9 mouse cellular contexts compared by ENCODE assay signal in genomic region chr11:103639407-103639946, GRCm38 (mm10). TPM values are rescaled to one million over a fixed set of nuclear protein-coding genes. Genes with fewer than 3 reads are reported as not detected.
DNase-seq lines count a peak whose midpoint lies in the region; ATAC-seq lines count a peak whose summit lies in the region.
"Had no signal": no experiment of that assay in that cellular context is flagged by ENCODE, and none has a peak within 500 bp of the region (broad histone marks: within the 10 kb centered on the region; RNA-seq: fewer than 3 reads in every experiment).

No protein-coding gene starts in this region.

- H3K27me3 ChIP-seq in forebrain, embryonic 11.5 days (ENCODE audit: control insufficient read depth, insufficient read depth, low read length) = peaks cover 6% of the 10 kb centered on the region; the same call in 1 of the 2 replicates
- H3K27me3 ChIP-seq in forebrain, embryonic 16.5 days (replicated peaks; ENCODE audit: control insufficient read depth, insufficient read depth, low read length) = peaks cover 20% of the 10 kb centered on the region; the same call in 1 of the 2 replicates
- H3K27me3 ChIP-seq in embryonic facial prominence, embryonic 10.5 days (replicated peaks; ENCODE audit: low read depth, poor library complexity, severe bottlenecking) = peaks cover 62% of the 10 kb centered on the region
- H3K27me3 ChIP-seq in hindbrain, embryonic 15.5 days = peaks cover 7% of the 10 kb centered on the region

- H3K4me1 ChIP-seq in forebrain, embryonic 11.5 days (replicated peaks; ENCODE audit: control insufficient read depth, insufficient read depth, low read length) = no peaks in the 10 kb centered on the region
- no peaks in the 10 kb centered on the region for H3K4me1 ChIP-seq in forebrain, embryonic 16.5 days (replicated peaks; ENCODE audit: control insufficient read depth, insufficient read depth, low read length)
- no peaks in the 10 kb centered on the region; the same call in 1 of the 2 replicates for H3K4me1 ChIP-seq in embryonic facial prominence, embryonic 10.5 days
- 0 out of 2 replicates have a peak, but pooled peaks cover 3% of the 10 kb centered on the region for H3K4me1 ChIP-seq in hindbrain, embryonic 15.5 days (replicated peaks)

- H3K36me3 ChIP-seq in forebrain, embryonic 11.5 days (ENCODE audit: control insufficient read depth, insufficient read depth, low read length) = no peaks in the 10 kb centered on the region
- no peaks in the 10 kb centered on the region for H3K36me3 ChIP-seq in forebrain, embryonic 16.5 days (ENCODE audit: control insufficient read depth, insufficient read depth)
- no peaks in the 10 kb centered on the region for H3K36me3 ChIP-seq in embryonic facial prominence, embryonic 10.5 days (replicated peaks)
- H3K36me3 ChIP-seq in hindbrain, embryonic 15.5 days = no peaks in the 10 kb centered on the region

- H3K4me2 ChIP-seq in forebrain, embryonic 11.5 days (ENCODE audit: low read depth, low read length, severe bottlenecking) = peak overlapping the region; percentile 16; the same call in 1 of the 2 replicates
- no peak overlapping the region for H3K4me2 ChIP-seq in forebrain, embryonic 16.5 days (ENCODE audit: low read length)
- peak overlapping the region; percentile 33; the same call in 1 of the 2 replicates for H3K4me2 ChIP-seq in hindbrain, embryonic 15.5 days

- H3K4me3 ChIP-seq in forebrain, embryonic 11.5 days (ENCODE audit: low read depth, low read length) = no peak overlapping the region
- H3K4me3 ChIP-seq in forebrain, embryonic 16.5 days (replicated peaks; ENCODE audit: low read length) = no peak overlapping the region
- 0 out of 2 replicates have a peak overlapping the region, but pooled peaks have one; percentile 11 for H3K4me3 ChIP-seq in embryonic facial prominence, embryonic 10.5 days
- no peak overlapping the region for H3K4me3 ChIP-seq in hindbrain, embryonic 15.5 days

- ATAC-seq in forebrain, embryonic 11.5 days (replicated peaks; ENCODE audit: low FRiP score) = no peak
- no peak for ATAC-seq in forebrain, embryonic 16.5 days
- no peak for ATAC-seq in hindbrain, embryonic 15.5 days (ENCODE audit: low FRiP score, low read depth)

- H3K27ac ChIP-seq in forebrain, embryonic 11.5 days (ENCODE audit: low read depth, low read length) = no peak overlapping the region
- H3K27ac ChIP-seq in forebrain, embryonic 16.5 days (ENCODE audit: low read length) = no peak overlapping the region
- H3K27ac ChIP-seq in embryonic facial prominence, embryonic 10.5 days (replicated peaks) = no peak overlapping the region
- no peak overlapping the region for H3K27ac ChIP-seq in hindbrain, embryonic 15.5 days (replicated peaks)

- DNase-seq in forebrain, embryonic 11.5 days (ENCODE audit: low spot score) = peak; percentile 80
- peak; percentile 86 for DNase-seq in 3T3-L1 (ENCODE audit: low read depth, low spot score)
- DNase-seq in adrenal gland, adult 8-10 months = peak; percentile 13
- DNase-seq in embryonic facial prominence, embryonic 10.5 days (ENCODE audit: low spot score) = peak; percentile 78
- DNase-seq in lung, postnatal 25 days (ENCODE audit: low spot score) = peak; percentile 18
- DNase-seq in right cerebral cortex, postnatal 4 days = peak; percentile 70

- H3K9me3 ChIP-seq in forebrain, embryonic 11.5 days (ENCODE audit: control insufficient read depth, low read length) = no peaks in the 10 kb centered on the region
- 0 out of 2 replicates have a peak, but pooled peaks cover under 1% of the 10 kb centered on the region for H3K9me3 ChIP-seq in forebrain, embryonic 16.5 days (ENCODE audit: control insufficient read depth, low read length)
- H3K9me3 ChIP-seq in embryonic facial prominence, embryonic 10.5 days = no peaks in the 10 kb centered on the region
- H3K9me3 ChIP-seq in hindbrain, embryonic 15.5 days = no peaks in the 10 kb centered on the region

- WGBS in forebrain, embryonic 11.5 days = 5% methylated on average over 10 of the region's 10 CpGs
- 2% methylated on average over 10 of the region's 10 CpGs for WGBS in forebrain, embryonic 16.5 days
- 5% methylated on average over 10 of the region's 10 CpGs for WGBS in embryonic facial prominence, embryonic 10.5 days
- 3% methylated on average over 10 of the region's 10 CpGs for WGBS in hindbrain, embryonic 15.5 days

- no peak overlapping the region for H3K9ac ChIP-seq in forebrain, embryonic 11.5 days (ENCODE audit: low read length)
- no peak overlapping the region for H3K9ac ChIP-seq in forebrain, embryonic 16.5 days (replicated peaks; ENCODE audit: low read depth, low read length)
- no peak overlapping the region for H3K9ac ChIP-seq in hindbrain, embryonic 15.5 days

RNA-seq across cellular contexts. Expression of gene Lyzl6, which starts 0.8 kb away (rescaled TPM):
- not detected in 2 replicates for polyA plus RNA-seq in forebrain, embryonic 11.5 days (2014; fragmentation: Nextera tagmentation; extraction: Ambion mirVana)
- not detected in 2 replicates for polyA plus RNA-seq in forebrain, embryonic 16.5 days (2015; fragmentation: Nextera tagmentation; extraction: Ambion mirVana)
- total RNA-seq in adrenal gland, adult 8-10 months (2022) = not detected
- not detected in 2 replicates for polyA plus RNA-seq in embryonic facial prominence, embryonic 10.5 days (2016; fragmentation: Nextera tagmentation; extraction: Ambion mirVana)
- not detected in 2 replicates for polyA plus RNA-seq in hindbrain, embryonic 15.5 days (2015; fragmentation: Nextera tagmentation; extraction: Ambion mirVana)
- polyA plus RNA-seq: lung, embryonic 16.5 days had no signal

RNA-seq across cellular contexts. Expression of gene Rprml, which starts 9.9 kb away (rescaled TPM):
- polyA plus RNA-seq in forebrain, embryonic 11.5 days (2014; fragmentation: Nextera tagmentation; extraction: Ambion mirVana) = not detected in 2 replicates
- 10.3 and 16.3 TPM in 2 replicates for polyA plus RNA-seq in forebrain, embryonic 16.5 days (2015; fragmentation: Nextera tagmentation; extraction: Ambion mirVana)
- under 1 TPM in 3 of 4 experiments, not detected in 1; 0.32 to 1.00 (median 0.37) TPM for total RNA-seq in adrenal gland, adult 8-10 months (2022)
- 0.15 and 0.39 TPM in 2 replicates for polyA plus RNA-seq in embryonic facial prominence, embryonic 10.5 days (2016; fragmentation: Nextera tagmentation; extraction: Ambion mirVana)
- polyA plus RNA-seq in hindbrain, embryonic 15.5 days (2015; fragmentation: Nextera tagmentation; extraction: Ambion mirVana) = 1.8 and 2.2 TPM in 2 replicates
- polyA plus RNA-seq: lung, embryonic 16.5 days had no signal

RNA-seq across cellular contexts. Expression of gene Gm884, which starts 18.5 kb away (rescaled TPM):
- not detected in 2 replicates for polyA plus RNA-seq in forebrain, embryonic 11.5 days (2014; fragmentation: Nextera tagmentation; extraction: Ambion mirVana)
- not detected in 2 replicates for polyA plus RNA-seq in forebrain, embryonic 16.5 days (2015; fragmentation: Nextera tagmentation; extraction: Ambion mirVana)
- not detected for total RNA-seq in adrenal gland, adult 8-10 months (2022)
- polyA plus RNA-seq in embryonic facial prominence, embryonic 10.5 days (2016; fragmentation: Nextera tagmentation; extraction: Ambion mirVana) = not detected in 2 replicates
- polyA plus RNA-seq in hindbrain, embryonic 15.5 days (2015; fragmentation: Nextera tagmentation; extraction: Ambion mirVana) = not detected in 2 replicates
- polyA plus RNA-seq: lung, embryonic 16.5 days had no signal

RNA-seq across cellular contexts. Expression of gene Gosr2, which starts 58.2 kb away (rescaled TPM):
- polyA plus RNA-seq in forebrain, embryonic 11.5 days (2014; fragmentation: Nextera tagmentation; extraction: Ambion mirVana) = 86.7 and 94.9 TPM in 2 replicates
- polyA plus RNA-seq in forebrain, embryonic 16.5 days (2015; fragmentation: Nextera tagmentation; extraction: Ambion mirVana) = 107 and 113 TPM in 2 replicates
- 100 to 1,000 TPM in 2 of 4 experiments, 10 to 100 TPM in 2; 93.8 to 114 (median 103) TPM for total RNA-seq in adrenal gland, adult 8-10 months (2022)
- 96.6 and 99.6 TPM in 2 replicates for polyA plus RNA-seq in embryonic facial prominence, embryonic 10.5 days (2016; fragmentation: Nextera tagmentation; extraction: Ambion mirVana)
- 87.3 and 87.8 TPM in 2 replicates for polyA plus RNA-seq in hindbrain, embryonic 15.5 days (2015; fragmentation: Nextera tagmentation; extraction: Ambion mirVana)

Comparison
In these comparisons a context has a peak if more than half of its experiments do, and no peak if none do; other contexts are left out.
1. DNase-seq: peak in every context shown above with its lines; median percentile 86 in 3T3-L1; 80 in forebrain, embryonic 11.5 days; 78 in embryonic facial prominence, embryonic 10.5 days; 70 in right cerebral cortex, postnatal 4 days; 18 in lung, postnatal 25 days; 13 in adrenal gland, adult 8-10 months.